Mouse (Mus musculus) telencephalon, adult 2 months (tissue): Measurements from ENCODE around the gene Akap6.

Experiments used
- DNase-seq: peaks from one replicate; pipeline ENCODE4 v3.0.0-alpha.2; 2011; ENCODE audit warnings: low read depth, low spot score

The Akap6 gene

GRCm38 (mm10) chr12:52699146-52699545, at the start of gene Akap6:
Gene Akap6, plus strand, starts transcription at chr12:52699383.
- peak; percentile 95 for DNase-seq

GRCm38 (mm10) chr12:52662907-52663790, 36.0 kb upstream of the Akap6 start:
- no peak for DNase-seq

GRCm38 (mm10) chr12:52664944-52665343, 34.2 kb upstream of the Akap6 start:
- DNase-seq: no peak

- no peak for DNase-seq
Measured at GRCm38 (mm10) chr12:52671436-52671835, 27.7 kb upstream of the Akap6 start.

- DNase-seq: no peak
Measured at GRCm38 (mm10) chr12:52671943-52672342, 27.2 kb upstream of the Akap6 start.

- no peak for DNase-seq
Measured at GRCm38 (mm10) chr12:52673361-52673960, 25.7 kb upstream of the Akap6 start.

- DNase-seq: no peak
Measured at GRCm38 (mm10) chr12:52675010-52675409, 24.2 kb upstream of the Akap6 start.

GRCm38 (mm10) chr12:52687355-52687754, 11.8 kb upstream of the Akap6 start:
- DNase-seq: no peak

GRCm38 (mm10) chr12:52688712-52689111, 10.5 kb upstream of the Akap6 start:
- no peak for DNase-seq

GRCm38 (mm10) chr12:52691552-52691951, 7.6 kb upstream of the Akap6 start:
- DNase-seq: no peak

GRCm38 (mm10) chr12:52692290-52692974, 6.8 kb upstream of the Akap6 start:
- no peak for DNase-seq

GRCm38 (mm10) chr12:52697407-52698109, 1.6 kb upstream of the Akap6 start:
- DNase-seq: no peak

- DNase-seq: no peak
Measured at GRCm38 (mm10) chr12:52698276-52698930, 780 bp upstream of the Akap6 start.

GRCm38 (mm10) chr12:52699961-52700696, 946 bp downstream of the Akap6 start:
- no peak for DNase-seq

- DNase-seq: no peak
Measured at GRCm38 (mm10) chr12:52700697-52701191, 1.6 kb downstream of the Akap6 start.

- DNase-seq: no peak
Measured at GRCm38 (mm10) chr12:52701201-52701641, 2.0 kb downstream of the Akap6 start.

- no peak for DNase-seq
Measured at GRCm38 (mm10) chr12:52702368-52702967, 3.3 kb downstream of the Akap6 start.

- no peak for DNase-seq
Measured at GRCm38 (mm10) chr12:52704081-52704480, 4.9 kb downstream of the Akap6 start.

- no peak for DNase-seq
Measured at GRCm38 (mm10) chr12:52704810-52705209, 5.6 kb downstream of the Akap6 start.

GRCm38 (mm10) chr12:52711382-52711781, 12.2 kb downstream of the Akap6 start:
- DNase-seq: no peak
